Mouse (Mus musculus) C2C12 (cell line): ENCODE results near the gene Mpp3.

ENCODE experiments used
- MAX ChIP-seq: IDR thresholded peaks from one replicate; pipeline ENCODE4 v1.6.1; 2011; ENCODE audit warnings: mild to moderate bottlenecking, control low read depth
- USF1 ChIP-seq: IDR thresholded peaks from one replicate; pipeline ENCODE4 v1.6.1; 2011; ENCODE audit warnings: low read depth, mild to moderate bottlenecking, control low read depth, moderate library complexity

DNA sequence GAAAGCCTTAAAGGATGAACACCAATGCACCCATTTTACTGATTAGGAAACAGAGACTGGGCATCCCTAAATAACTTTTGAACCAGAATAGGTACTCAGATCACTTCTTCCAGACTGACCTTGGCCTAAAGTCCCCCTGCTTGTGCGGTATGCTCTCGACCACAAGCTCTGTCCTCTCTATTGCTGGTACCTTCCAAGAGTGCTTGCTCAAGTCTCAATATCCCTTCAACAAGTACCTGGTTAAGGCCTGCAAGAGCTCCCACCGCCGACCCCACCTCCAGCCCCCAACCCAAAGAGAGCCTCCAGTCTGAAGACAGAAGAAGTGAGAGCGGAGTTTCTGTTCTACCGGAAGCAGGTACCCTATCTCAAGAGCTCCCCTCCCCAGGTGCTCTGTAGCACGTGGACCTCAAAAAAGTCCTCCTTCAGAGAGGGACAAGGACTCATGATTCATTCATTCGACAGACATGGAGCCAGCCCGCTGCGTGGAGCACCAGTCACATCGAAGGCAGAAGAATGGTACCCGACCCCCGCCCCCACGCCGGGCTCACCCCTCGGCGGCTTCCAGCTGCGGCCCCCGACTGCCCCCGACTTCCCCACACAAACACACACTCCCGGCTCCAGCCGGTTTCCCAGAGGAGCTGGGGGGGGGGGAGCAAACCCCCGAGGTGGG is 2.1 kb downstream of the Mpp3 start:
- TF ChIP-seq MAX (no peak), USF1 (no peak)
